Mouse (Mus musculus): Measurements from ENCODE around the gene Gmfb. TPM values are rescaled to one million over a fixed set of nuclear protein-coding genes. Genes with fewer than 3 reads are reported as not detected.

Gene Gmfb
- polyA plus RNA-seq, 1 experiment from 2014 or later, result 48.5 TPM

DNA sequence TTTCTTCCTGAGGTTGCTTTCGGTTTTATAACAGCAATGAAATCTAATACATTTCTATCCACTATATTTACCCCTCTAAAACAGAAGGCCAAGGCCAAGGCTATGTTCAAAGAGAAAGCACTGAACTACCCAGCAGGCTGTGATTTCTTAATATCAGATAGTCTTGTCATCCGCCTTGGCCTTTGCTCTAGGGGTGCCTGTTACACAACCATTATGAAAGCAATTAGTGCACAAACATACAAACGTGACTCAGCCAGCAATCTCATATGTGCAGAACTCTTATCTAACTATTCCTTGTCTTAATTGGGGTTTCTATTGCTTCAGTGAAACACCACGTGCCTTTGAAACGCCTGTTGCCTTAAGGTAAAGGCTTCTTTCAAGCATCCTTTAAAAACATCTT lies 27.9 kb downstream of the Gmfb start:
- ATAC-seq (ENCODE audit: insufficient read depth, low FRiP score, low read depth), result no peak
- Histone ChIP-seq H3K36me3 (no peaks in the 10 kb centered on the region), H3K27ac (no peak overlapping the region), H3K4me3 (replicated peaks) (no peak overlapping the region), H3K4me2 (no peak overlapping the region), H3K9me3 (no peaks in the 10 kb centered on the region), H3K4me1 (no peaks in the 10 kb centered on the region), H3K9ac (no peak overlapping the region), H3K27me3 (replicated peaks) (no peaks in the 10 kb centered on the region)
- WGBS, result 83% methylated on average over 5 of the region's 5 CpGs

- no peaks in the 10 kb centered on the region for H3K9me3 ChIP-seq
- no peak overlapping the region for H3K9ac ChIP-seq
- H3K4me3 ChIP-seq (replicated peaks), result no peak overlapping the region
- H3K27ac ChIP-seq, result no peak overlapping the region
- 89% methylated on average over 6 of the region's 6 CpGs for WGBS
- no peaks in the 10 kb centered on the region for H3K27me3 ChIP-seq (replicated peaks)
- H3K4me2 ChIP-seq, result no peak overlapping the region
- H3K4me1 ChIP-seq, result 0 out of 2 replicates have a peak, but pooled peaks cover 8% of the 10 kb centered on the region
- no peaks in the 10 kb centered on the region for H3K36me3 ChIP-seq
- ATAC-seq (ENCODE audit: insufficient read depth, low FRiP score, low read depth), result no peak
These were observed 31.3 kb downstream of the Gmfb start for GRCm38 (mm10) chr14:46790723-46791122.

DNA sequence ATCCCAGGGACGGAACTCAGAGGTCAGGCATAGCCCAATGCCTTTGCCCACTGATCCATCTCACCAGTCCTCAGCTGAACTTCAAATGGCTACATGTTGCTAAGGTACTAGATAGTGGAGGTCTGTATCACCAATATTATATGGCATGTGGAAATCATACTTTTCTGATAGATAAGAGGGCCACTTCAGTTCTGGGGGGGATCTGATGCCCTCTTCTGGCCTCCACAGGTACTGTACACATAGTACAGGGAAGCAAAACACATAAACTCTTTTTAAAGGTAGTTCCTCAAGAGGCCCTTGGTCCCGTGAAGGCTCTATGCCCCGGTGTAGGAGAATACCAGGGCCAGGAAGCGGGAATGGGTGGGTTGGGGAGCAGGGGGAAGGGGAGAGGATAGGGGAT lies 31.7 kb downstream of the Gmfb start:
- Histone ChIP-seq H3K27me3 (replicated peaks) (no peaks in the 10 kb centered on the region), H3K9ac (no peak overlapping the region), H3K4me2 (no peak overlapping the region), H3K4me3 (replicated peaks) (no peak overlapping the region), H3K9me3 (no peaks in the 10 kb centered on the region), H3K4me1 (0 out of 2 replicates have a peak, but pooled peaks cover 8% of the 10 kb centered on the region), H3K36me3 (no peaks in the 10 kb centered on the region), H3K27ac (no peak overlapping the region)
- no peak for ATAC-seq (ENCODE audit: insufficient read depth, low FRiP score, low read depth)
- WGBS, result 74% methylated on average over 4 of the region's 4 CpGs

- peak overlapping the region; percentile 95; the same call in 1 of the 2 replicates for H3K27ac ChIP-seq
- 0 out of 2 replicates have a peak, but pooled peaks cover 8% of the 10 kb centered on the region for H3K4me1 ChIP-seq
- no peak overlapping the region for H3K9ac ChIP-seq
- WGBS, result 22% methylated on average over 8 of the region's 8 CpGs
- H3K36me3 ChIP-seq, result 0 out of 2 replicates have a peak, but pooled peaks cover 3% of the 10 kb centered on the region
- H3K4me2 ChIP-seq, result peak overlapping the region; percentile 57
- H3K27me3 ChIP-seq (replicated peaks), result no peaks in the 10 kb centered on the region
- ATAC-seq (ENCODE audit: insufficient read depth, low FRiP score, low read depth), result no peak; the same call in 1 of the 2 replicates
- H3K9me3 ChIP-seq, result no peaks in the 10 kb centered on the region
- H3K4me3 ChIP-seq (replicated peaks), result peak overlapping the region; percentile 76
These were observed 33.5 kb downstream of the Gmfb start for GRCm38 (mm10) chr14:46788505-46788901.

- peak within 1 kb of the TSS; percentile 76 for H3K4me3 ChIP-seq (replicated peaks)
- WGBS, result under 1% methylated on average over 84 of the region's 86 CpGs
- 0 out of 2 replicates have a peak, but pooled peaks cover 5% of the 10 kb centered on the region for H3K36me3 ChIP-seq
- H3K27ac ChIP-seq, result peak within 1 kb of the TSS; percentile 95
- H3K9me3 ChIP-seq, result no peaks in the 10 kb centered on the region
- H3K4me1 ChIP-seq, result 0 out of 2 replicates have a peak, but pooled peaks cover 8% of the 10 kb centered on the region
- H3K4me2 ChIP-seq, result peak within 1 kb of the TSS; percentile 57
- peak within 1 kb of the TSS; percentile 78 for H3K9ac ChIP-seq
- peak; percentile 96 for ATAC-seq (ENCODE audit: insufficient read depth, low FRiP score, low read depth)
- H3K27me3 ChIP-seq (replicated peaks), result no peaks in the 10 kb centered on the region
These were observed 34.1 kb downstream of the Gmfb start, which contains the start of gene Cnih1 for GRCm38 (mm10) chr14:46787787-46788504. Gene Cnih1, minus strand, starts transcription at chr14:46788411.

GRCm38 (mm10) chr14:46787454-46787786 lies 34.6 kb downstream of the Gmfb start:
- Histone ChIP-seq H3K4me3 (replicated peaks) (peak overlapping the region; percentile 76), H3K9ac (peak overlapping the region; percentile 78), H3K4me1 (0 out of 2 replicates have a peak, but pooled peaks cover 8% of the 10 kb centered on the region), H3K9me3 (no peaks in the 10 kb centered on the region), H3K27ac (peak overlapping the region; percentile 95), H3K27me3 (replicated peaks) (no peaks in the 10 kb centered on the region), H3K4me2 (peak overlapping the region; percentile 57), H3K36me3 (0 out of 2 replicates have a peak, but pooled peaks cover 5% of the 10 kb centered on the region)
- under 1% methylated on average over 11 of the region's 11 CpGs for WGBS
- ATAC-seq (ENCODE audit: insufficient read depth, low FRiP score, low read depth), result no peak

GRCm38 (mm10) chr14:46785247-46785646 lies 36.8 kb downstream of the Gmfb start:
- Histone ChIP-seq H3K4me1 (0 out of 2 replicates have a peak, but pooled peaks cover 8% of the 10 kb centered on the region), H3K4me2 (no peak overlapping the region), H3K9me3 (no peaks in the 10 kb centered on the region), H3K4me3 (replicated peaks) (no peak overlapping the region), H3K27ac (no peak overlapping the region), H3K36me3 (peaks cover 9% of the 10 kb centered on the region; the same call in 1 of the 2 replicates), H3K9ac (no peak overlapping the region), H3K27me3 (replicated peaks) (no peaks in the 10 kb centered on the region)
- 80% methylated on average over 5 of the region's 5 CpGs for WGBS
- no peak for ATAC-seq (ENCODE audit: insufficient read depth, low FRiP score, low read depth)

- Histone ChIP-seq H3K4me3 (replicated peaks) (no peak overlapping the region), H3K4me2 (no peak overlapping the region), H3K27ac (no peak overlapping the region), H3K9me3 (no peaks in the 10 kb centered on the region), H3K27me3 (replicated peaks) (no peaks in the 10 kb centered on the region), H3K36me3 (peaks cover 26% of the 10 kb centered on the region), H3K9ac (no peak overlapping the region), H3K4me1 (0 out of 2 replicates have a peak, but pooled peaks cover 8% of the 10 kb centered on the region)
- no peak for ATAC-seq (ENCODE audit: insufficient read depth, low FRiP score, low read depth)
- 85% methylated on average over 10 of the region's 10 CpGs for WGBS
These were observed 38.6 kb downstream of the Gmfb start for GRCm38 (mm10) chr14:46783327-46783926.

DNA sequence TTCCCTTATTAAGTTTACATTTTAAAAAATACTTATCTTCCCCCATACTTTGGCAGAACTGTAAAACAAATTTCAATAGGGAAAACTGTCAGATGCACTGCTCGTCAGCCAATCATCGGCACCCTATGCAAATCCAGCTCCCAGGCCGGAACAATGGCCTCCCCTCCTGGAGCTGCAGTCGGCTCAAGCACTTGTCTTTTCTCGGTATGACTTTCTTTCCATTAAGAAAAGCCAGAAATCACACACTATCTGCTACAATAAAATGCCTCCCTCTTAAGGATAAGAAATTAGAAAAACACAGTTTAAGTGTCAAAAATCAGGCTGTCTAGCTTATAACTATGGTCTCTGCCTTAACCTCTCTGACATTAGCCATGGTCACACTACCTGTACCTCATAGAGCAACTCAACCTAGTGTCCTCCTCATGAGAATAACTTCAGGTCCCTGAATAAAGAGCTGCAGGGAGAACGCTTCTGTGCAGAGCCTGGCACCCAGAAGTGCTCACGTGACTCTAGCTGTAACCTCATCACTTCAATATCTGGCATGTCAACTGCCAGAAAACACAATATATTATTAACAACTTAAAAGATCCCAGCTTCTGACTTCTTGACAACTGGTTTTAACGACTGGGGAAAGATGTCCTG lies 39.7 kb downstream of the Gmfb start:
- 90% methylated on average over 8 of the region's 8 CpGs for WGBS
- Histone ChIP-seq H3K9me3 (no peaks in the 10 kb centered on the region), H3K9ac (no peak overlapping the region), H3K27ac (no peak overlapping the region), H3K4me2 (no peak overlapping the region), H3K4me1 (0 out of 2 replicates have a peak, but pooled peaks cover 8% of the 10 kb centered on the region), H3K4me3 (replicated peaks) (no peak overlapping the region), H3K36me3 (peaks cover 34% of the 10 kb centered on the region), H3K27me3 (replicated peaks) (no peaks in the 10 kb centered on the region)
- ATAC-seq (ENCODE audit: insufficient read depth, low FRiP score, low read depth), result no peak

GRCm38 (mm10) chr14:46781086-46781485 lies 41.0 kb downstream of the Gmfb start:
- WGBS, result 89% methylated on average over 7 of the region's 7 CpGs

GRCm38 (mm10) chr14:46779217-46779616 lies 42.8 kb downstream of the Gmfb start:
- H3K4me1 ChIP-seq, result no peaks in the 10 kb centered on the region
- H3K27ac ChIP-seq, result no peak overlapping the region
- no peak overlapping the region for H3K9ac ChIP-seq
- H3K27me3 ChIP-seq (replicated peaks), result no peaks in the 10 kb centered on the region
- ATAC-seq (ENCODE audit: insufficient read depth, low FRiP score, low read depth), result no peak
- H3K36me3 ChIP-seq, result peaks cover 49% of the 10 kb centered on the region
- H3K4me3 ChIP-seq (replicated peaks), result no peak overlapping the region
- 92% methylated on average over 7 of the region's 7 CpGs for WGBS
- H3K9me3 ChIP-seq, result no peaks in the 10 kb centered on the region
- no peak overlapping the region for H3K4me2 ChIP-seq

More at GRCm38 (mm10) chr14:46781086-46781485, 41.0 kb downstream of the Gmfb start:
- no peaks in the 10 kb centered on the region for H3K27me3 ChIP-seq (replicated peaks)
- H3K9me3 ChIP-seq, result no peaks in the 10 kb centered on the region
- H3K9ac ChIP-seq, result no peak overlapping the region
- H3K36me3 ChIP-seq, result peaks cover 38% of the 10 kb centered on the region
- H3K4me2 ChIP-seq, result no peak overlapping the region
- H3K27ac ChIP-seq, result no peak overlapping the region
- no peaks in the 10 kb centered on the region for H3K4me1 ChIP-seq
- H3K4me3 ChIP-seq (replicated peaks), result no peak overlapping the region
- no peak for ATAC-seq (ENCODE audit: insufficient read depth, low FRiP score, low read depth)

- 94% methylated on average over 9 of the region's 9 CpGs for WGBS
- Histone ChIP-seq H3K27ac (no peak overlapping the region), H3K36me3 (peaks cover 50% of the 10 kb centered on the region), H3K4me1 (no peaks in the 10 kb centered on the region), H3K27me3 (replicated peaks) (no peaks in the 10 kb centered on the region), H3K9ac (no peak overlapping the region), H3K9me3 (no peaks in the 10 kb centered on the region), H3K4me2 (no peak overlapping the region), H3K4me3 (replicated peaks) (no peak overlapping the region)
- ATAC-seq (ENCODE audit: insufficient read depth, low FRiP score, low read depth), result no peak
These were observed 43.3 kb downstream of the Gmfb start for GRCm38 (mm10) chr14:46778756-46779155.

Measured in stomach, embryonic 15.5 days (tissue).